Mouse (Mus musculus) embryonic fibroblast, embryonic 13.5 days (primary cell): ENCODE data around the gene Gxylt2.

Source experiments
- CTCF ChIP-seq: IDR thresholded peaks from 2 replicates; pipeline ENCODE4 v1.5.1; 2011; ENCODE audit warnings: mild to moderate bottlenecking, control low read depth, low read length, moderate library complexity, borderline replicate concordance; ENCODE audit not compliant: insufficient read depth
- POLR2A ChIP-seq: IDR thresholded peaks from 2 replicates; pipeline ENCODE4 v1.6.1; 2011; ENCODE audit warnings: low read depth, mild to moderate bottlenecking, control low read depth, low read length, moderate library complexity

GRCm38 (mm10) chr6:100807187-100807586 is 102.7 kb downstream of the Gxylt2 start:
- TF ChIP-seq POLR2A: no peak
- TF ChIP-seq CTCF: no peak
